Mouse (Mus musculus): ENCODE measurements around the gene Nxph4.

GRCm38 (mm10) chr10:127526048-127526447, 8.3 kb downstream of the Nxph4 start:
- TF ChIP-seq CTCF (IDR thresholded peaks at IDR 0.05; ENCODE audit: low read depth) (no peak), EP300 (IDR thresholded peaks at IDR 0.05; ENCODE audit: low read depth) (no peak)
